Mouse (Mus musculus): ENCODE measurements around the gene Uba7.
A peak's percentile ranks its signal among the peaks of the same experiment; 100 is the strongest.

Gene Uba7

DNA sequence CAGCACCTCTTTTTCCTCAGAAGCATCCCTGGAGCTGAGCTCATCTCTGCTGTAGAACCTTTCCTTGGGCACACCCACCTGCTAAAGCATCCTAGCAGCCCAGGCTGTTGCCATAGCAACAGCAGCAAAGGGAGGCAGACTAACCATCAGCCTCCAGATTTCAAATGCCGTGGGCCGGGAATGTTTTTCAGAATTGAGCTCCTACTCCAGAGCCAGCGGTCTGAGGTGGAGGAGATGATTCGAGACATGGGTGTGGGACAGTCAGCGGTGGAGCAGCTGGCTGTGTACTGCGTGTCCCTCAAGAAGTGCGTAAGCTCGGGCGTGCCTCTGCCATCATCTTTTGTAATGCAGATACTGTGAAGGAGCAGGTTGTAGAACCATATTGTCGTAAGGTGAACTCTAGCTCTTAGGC lies 13.9 kb upstream of the Uba7 start:
- peak in 1 of 2 experiments; percentile 33 for DNase-seq (ENCODE audit: inconsistent age in 2 of 2, low spot score in 1 of 2)

DNA sequence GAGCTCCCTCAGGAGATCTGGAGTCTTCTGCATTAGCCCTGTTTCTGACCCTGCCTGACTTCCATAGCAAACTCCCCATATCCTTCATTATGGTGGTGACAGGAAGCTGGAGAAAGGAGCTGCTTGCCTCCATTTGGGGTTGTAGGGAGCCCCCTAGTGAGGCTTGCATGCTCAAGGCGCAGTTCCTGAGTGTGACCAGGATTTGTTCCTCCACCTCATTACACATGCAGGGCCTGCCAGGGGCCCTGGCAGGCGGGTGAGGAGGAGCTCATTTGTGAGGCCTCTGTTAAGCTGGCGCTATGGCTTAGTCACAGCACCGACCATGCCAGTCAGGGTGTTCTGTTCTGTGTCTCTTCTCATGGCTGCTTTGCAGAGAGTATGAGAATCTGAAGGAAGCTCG lies 13.4 kb upstream of the Uba7 start:
- DNase-seq (ENCODE audit: inconsistent age in 2 of 2, low spot score in 1 of 2): peak in 1 of 2 experiments; percentile 74

DNA sequence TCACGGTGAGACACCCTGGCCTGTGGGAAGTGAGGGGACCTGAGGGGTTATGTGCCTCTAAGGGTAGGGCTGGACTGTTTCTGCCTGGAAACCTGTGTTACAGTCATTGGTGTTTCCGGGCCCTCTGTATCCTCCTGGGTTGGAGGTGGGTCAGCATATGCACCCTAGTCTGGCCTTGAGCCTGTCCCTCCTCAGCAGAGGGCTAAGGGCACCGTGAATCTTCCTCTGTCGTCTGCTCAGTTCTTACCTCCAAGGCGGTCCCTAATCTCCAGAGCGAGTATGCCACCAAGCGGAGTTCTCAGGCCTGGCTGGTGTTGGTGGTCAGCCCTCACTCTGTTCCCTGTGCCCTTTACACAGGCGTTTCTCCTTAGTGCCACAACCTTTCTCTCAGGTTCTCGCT lies 12.4 kb upstream of the Uba7 start:
- peak in 1 of 2 experiments; percentile 40 for DNase-seq (ENCODE audit: inconsistent age in 2 of 2, low spot score in 1 of 2)

DNA sequence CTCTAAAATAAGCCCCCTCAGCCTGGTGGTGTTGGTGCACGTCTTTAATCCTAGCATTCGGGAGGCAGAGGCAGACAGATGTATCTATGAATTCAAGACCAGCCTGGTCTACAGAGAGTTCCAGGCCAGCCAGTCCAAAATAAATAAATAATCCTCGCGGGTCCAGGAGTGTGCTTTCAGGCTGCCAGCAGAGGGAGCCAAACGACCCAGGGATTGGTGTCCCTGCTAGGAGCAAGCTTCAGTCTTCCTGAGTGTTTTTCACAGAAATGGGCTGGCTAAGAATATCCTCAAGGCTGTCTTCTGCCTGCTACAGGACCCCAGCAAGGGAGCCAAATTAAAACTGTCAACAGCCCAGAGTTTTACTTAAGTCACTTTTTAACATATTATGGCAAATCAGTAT lies 11.6 kb upstream of the Uba7 start:
- DNase-seq (ENCODE audit: inconsistent age in 2 of 2, low spot score in 1 of 2): peak; percentile 84 to 94

DNA sequence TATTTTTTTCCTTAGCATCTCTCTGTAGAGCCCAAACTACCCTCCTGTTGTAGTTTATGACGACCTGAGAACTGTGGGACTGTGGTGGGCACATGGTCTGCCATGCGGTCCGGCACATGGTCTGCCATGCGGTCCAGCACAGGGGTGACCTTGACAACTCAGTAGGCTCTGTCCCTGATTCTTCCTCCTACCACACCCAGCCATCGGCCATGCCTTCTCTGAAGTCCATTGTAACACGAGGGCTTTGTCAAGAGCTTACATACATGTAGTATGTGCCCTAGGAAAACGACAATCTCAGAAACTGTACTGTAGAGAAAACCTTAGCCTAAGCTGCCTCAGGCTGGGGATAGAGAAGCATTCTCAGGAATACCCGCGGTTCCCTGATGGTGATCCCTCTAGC lies 10.6 kb upstream of the Uba7 start:
- peak in 1 of 2 experiments; percentile 25 for DNase-seq (ENCODE audit: inconsistent age in 2 of 2, low spot score in 1 of 2)

DNA sequence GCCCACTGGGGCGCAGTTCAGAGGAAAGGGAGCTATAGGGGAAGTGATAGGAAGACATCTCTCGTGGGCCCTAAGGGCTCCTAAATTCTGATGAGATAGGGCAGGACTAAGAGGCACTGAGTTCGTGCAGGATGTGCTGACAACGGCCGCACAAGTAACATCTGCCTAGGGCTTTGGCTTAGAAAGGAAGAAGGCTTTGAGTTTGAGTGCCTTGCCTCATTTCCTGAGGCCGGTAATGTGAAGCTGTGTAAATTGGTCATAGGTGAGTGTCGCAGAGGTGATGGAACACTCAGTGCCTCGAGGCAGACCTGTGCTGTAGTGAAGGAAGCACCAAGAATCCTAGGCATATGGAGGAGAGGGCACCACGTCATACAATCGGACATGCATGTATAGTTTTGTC lies 8.6 kb upstream of the Uba7 start:
- peak in 1 of 2 experiments; percentile 16 for DNase-seq (ENCODE audit: inconsistent age in 2 of 2, low spot score in 1 of 2)

DNA sequence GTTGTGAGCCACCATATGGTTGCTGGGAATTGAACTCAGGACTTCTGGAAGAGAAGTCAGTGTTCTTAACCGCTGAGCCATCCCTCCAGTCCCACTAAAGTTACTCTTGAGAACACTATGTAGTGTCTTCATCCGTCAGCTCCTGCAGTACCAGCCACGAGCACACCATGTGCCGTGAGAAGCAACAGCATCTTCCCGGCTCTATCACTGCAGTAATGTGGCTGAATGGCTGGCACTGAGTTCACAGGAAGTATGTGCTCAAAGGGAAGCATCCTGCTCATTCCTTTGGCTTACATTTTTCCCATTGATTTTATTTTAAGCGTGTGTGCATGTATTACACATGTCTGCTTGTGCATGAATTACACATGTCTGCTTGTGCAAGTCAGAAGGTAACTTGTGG lies 7.9 kb upstream of the Uba7 start:
- DNase-seq (ENCODE audit: inconsistent age in 2 of 2, low spot score in 1 of 2): peak in 1 of 2 experiments; percentile 23

DNA sequence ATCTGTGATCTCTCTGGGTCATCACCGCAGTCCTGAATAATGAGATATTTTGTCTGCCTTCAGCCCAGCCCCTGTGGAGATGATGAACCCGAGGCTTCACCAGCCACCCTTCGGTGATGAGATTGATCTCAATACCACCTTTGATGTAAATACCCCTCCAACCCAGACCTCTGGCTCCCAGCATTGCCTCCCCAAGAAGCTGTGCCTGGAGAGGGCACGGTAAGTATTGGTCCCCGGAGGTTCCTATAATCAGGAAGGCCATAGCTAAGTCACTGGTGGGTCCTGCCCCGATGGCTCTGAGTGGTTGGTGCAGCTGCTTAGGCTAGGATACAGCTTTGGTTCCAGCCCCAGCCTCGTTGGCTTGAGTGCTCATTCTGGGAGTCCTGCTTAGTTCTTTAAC lies 6.8 kb upstream of the Uba7 start:
- no peak for DNase-seq (ENCODE audit: inconsistent age in 2 of 2, low spot score in 1 of 2)

DNA sequence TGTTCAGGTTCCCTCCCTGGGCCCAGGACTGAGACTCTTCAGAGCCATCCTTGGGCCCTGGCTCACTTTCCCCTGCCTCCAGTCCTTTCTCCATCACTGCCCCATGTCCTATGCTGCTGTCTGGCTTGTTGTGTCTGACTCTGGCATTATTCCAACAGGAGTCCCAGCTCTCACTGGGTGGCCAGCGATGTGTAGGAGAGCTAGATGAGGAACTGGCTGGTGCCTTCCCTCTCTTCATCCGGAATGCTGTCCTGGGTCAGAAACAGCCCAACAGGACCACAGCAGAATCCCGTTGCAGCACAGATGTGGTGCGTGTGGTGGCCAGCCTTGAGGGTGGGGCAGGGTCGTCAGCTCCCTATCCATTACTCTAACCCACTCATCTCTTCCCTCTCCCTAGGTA lies 5.0 kb upstream of the Uba7 start:
- DNase-seq (ENCODE audit: inconsistent age in 2 of 2, low spot score in 1 of 2): peak in 1 of 2 experiments; percentile 18

DNA sequence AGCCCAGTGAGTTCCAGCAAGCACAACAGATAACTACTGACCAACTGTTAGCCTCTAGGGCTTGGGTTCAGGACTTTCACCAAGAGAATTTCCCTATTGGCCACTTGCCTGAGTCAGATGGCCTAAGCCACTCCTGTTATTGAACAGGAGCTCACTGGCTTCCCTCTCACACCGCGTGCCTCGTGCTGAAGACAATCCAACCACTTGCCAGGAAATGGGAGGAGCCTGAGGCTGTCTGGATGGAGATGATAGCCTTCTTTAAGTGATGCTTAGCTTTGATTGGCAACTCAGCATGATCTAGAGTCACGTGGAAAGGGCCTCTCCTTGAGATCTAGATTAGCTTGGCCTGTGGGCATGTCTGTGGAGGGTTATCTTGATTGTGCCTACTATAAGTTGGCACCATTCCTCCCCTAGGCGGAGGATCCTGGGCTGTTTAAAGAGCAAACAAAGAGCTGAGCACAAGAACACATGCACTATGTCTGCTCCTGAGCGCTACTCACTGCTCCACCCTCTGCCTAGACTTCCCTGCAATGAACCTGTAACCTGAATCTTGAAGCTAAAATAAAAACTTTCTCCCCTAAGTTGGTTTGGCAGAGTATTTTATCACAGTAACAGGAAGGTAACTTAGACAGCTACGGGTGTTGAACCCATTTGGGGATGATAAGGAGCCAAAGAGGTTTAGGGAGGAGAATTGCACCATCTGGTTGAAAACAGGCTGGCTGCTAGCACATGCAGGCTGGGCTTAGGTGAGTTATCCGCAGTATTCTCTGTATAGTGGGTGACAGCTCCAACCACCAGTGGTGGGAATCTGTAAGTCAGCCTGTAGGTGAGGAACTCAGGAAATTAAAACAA lies 3.4 kb upstream of the Uba7 start:
- peak in 1 of 2 experiments; percentile 22 for DNase-seq (ENCODE audit: inconsistent age in 2 of 2, low spot score in 1 of 2)

DNA sequence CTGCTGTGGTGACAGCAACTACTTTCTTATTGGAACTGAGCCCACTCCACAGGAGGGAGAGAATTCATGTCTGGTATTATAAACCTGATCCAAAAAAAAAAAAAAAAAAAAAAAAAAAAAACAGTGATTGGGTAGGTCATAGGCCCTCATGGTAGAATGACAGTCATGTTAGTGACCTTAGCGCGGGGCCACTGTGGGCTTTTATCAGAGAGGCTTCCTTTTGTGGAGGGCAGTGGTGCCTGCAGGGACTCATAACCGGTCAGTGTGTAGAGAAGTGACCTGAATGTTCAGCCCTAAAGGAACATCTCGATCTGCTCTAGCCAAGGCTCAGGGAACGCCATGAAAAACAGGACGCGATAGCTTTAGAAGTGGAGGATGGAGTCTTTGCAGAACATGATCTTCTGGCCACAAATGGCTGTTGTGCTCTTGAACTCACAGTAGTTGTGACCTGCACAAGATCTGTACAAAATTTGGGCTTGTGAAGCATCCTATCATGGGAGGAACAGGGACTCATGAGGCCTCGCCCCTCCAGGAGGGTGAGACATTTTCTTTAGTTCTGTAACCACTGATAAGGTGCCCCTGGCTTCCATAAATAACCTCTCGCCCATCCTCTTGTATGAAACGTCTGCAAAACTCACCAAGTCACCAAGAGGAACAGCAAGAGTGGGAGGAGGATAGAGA lies 674 bp upstream of the Uba7 start:
- DNase-seq (ENCODE audit: inconsistent age in 2 of 2, low spot score in 1 of 2): no peak

DNA sequence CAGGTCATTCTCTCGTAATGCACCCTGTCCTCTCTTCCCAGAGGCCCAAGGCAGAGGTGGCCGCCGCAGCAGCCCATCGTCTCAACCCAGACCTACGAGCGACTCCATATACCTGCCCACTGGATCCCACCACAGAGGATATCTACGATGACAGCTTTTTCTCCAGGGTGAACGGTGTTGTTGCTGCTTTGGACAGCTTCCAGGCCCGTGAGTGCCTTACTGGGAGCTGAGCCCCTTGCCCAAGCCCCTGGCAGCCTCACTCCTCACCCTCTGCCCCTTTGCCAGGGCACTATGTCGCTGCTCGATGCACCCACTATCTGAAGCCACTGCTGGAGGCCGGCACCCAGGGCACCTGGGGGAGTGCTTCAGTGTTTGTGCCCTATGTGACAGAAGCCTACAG lies 3.5 kb downstream of the Uba7 start:
- no peak for DNase-seq (ENCODE audit: inconsistent age in 2 of 2, low spot score in 1 of 2)

DNA sequence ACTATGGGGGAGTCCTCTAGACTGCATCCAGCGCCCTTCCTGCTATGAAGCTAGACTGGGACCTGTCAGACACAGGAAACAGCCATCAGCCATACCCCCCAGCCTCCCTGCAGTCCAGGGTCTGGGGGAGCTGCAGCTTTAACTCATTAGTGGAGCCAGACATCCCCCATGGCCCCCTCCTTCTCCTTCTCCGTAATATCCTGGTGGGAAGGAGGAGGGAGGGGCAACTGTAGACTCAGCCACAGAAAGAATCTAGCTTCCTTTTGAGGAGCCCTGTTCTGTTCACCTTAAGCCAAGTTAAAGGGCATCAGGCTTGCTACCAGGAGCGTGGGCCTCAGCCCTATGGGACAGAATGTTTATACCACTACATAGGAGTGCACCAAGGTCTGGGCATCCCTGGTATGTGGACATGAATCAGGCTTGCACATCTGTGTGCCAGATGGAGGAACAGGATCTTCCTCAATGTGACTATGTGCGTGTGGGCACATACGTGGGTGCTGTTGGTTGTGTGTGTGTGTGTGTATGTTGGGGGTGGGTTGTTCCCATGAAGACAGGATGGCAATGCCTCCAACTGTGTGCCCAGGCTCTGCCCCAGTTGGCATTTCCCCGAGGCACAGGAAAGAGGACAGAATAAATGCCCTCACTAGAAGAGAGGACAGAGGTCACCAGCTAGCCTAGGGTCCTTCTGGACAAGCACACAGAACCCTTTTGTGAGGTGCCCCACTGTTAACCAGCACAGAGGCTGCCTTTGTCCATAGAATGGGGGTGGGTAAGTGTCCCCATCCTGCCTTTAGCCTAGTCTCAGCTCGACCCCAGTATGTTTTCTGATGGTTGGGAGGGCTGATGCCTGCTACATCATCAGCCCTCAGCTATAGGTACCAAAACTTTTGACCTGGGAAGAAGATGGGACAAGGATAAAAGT lies 6.6 kb downstream of the Uba7 start:
- DNase-seq (ENCODE audit: inconsistent age in 2 of 2, low spot score in 1 of 2): no peak

DNA sequence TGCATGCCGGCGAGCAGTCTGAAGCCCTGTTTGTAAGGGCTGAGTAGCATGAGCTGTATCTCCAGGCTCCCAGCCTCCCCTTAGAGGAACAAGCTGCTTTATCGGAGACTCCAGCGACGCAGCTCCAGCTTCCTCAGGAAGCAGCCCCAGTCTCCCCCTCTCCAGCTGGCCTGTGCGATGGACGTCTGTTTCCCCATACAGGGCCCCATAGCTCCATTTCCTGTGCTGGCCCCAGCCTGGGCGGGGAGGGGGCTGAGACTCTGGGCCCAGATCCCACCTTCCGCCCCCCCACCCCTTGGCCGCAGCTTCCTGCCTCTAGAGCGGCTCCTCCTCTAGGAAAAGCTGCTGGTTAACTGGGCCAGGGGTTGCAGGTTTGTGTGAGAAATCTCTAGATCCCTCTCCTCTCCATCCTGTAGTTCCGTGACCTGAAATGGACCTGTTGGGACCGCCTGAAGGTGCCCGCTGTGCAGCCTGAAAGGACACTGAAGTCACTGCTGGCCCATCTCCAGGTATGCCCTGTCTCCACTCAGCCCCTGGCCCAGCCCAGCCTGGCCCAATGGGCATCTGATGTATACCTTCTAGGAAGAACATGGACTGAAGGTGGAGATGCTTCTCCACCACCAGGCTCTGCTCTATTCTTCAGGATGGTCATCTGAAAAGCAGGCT lies 7.5 kb downstream of the Uba7 start, which contains the start of gene Gm20661:
Gene Gm20661 (plus strand): TSS at position 378 of the 666 bp plus-strand sequence.
- DNase-seq (ENCODE audit: inconsistent age in 2 of 2, low spot score in 1 of 2): peak; percentile 68 to 75

DNA sequence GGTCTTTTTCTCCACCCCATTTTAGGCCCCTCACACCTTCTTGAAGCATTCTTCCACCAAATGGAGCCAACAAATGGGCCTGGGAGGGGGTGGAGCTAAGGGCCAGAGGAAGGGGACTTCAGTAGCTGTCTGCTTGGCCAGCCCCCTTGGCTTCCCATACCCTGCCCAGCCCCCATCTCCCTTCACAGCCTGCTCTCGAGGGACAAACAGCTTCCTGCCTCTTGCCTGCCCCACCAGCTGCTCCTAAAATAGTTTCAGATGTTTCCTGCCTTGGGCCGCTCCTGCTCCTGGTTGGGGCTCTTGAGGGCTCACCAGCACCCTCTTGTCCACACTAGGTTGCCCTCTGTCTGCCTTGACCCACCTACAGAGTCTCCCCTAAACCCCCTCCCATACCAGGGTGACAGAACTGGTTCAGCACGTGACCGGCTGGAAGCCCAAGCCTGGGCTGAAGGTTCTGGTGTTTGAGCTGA lies 8.2 kb downstream of the Uba7 start:
- peak; percentile 81 for DNase-seq (ENCODE audit: inconsistent age in 2 of 2, low spot score in 1 of 2)

DNA sequence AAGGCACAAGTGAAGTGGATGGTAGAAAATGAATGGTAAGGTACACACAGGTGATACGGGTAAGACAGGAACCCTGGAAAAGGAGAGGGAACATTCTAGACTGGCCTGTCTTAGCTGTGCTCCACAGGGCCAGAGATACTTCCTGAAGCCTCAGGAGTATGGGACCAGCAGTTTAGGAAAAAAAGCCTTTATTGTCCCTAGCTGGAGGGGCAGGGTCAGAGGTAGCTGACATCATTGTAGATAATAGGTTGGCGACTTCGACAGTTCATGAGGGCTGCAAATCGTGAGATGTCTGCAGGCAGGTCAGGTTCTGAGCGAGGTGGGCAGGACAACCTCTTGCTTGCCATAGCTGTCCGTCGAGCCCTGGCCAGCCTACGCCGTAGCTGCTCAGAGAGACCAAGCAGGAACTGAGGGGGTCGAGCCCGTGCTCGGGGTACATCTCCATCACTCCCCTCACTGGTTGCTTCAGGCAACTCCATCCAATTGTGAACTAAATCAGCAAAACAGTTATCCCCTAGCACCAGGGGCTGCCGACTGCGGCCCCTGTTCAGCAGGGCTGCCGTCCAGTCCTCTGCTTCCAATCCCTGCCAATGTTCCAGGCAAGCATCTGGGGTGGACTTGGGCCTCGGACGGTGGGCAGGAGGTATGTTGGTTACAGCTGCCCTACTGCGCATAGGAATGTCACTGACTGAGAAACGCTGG lies 8.9 kb downstream of the Uba7 start:
- DNase-seq (ENCODE audit: inconsistent age in 2 of 2, low spot score in 1 of 2): peak in 1 of 2 experiments; percentile 52

DNA sequence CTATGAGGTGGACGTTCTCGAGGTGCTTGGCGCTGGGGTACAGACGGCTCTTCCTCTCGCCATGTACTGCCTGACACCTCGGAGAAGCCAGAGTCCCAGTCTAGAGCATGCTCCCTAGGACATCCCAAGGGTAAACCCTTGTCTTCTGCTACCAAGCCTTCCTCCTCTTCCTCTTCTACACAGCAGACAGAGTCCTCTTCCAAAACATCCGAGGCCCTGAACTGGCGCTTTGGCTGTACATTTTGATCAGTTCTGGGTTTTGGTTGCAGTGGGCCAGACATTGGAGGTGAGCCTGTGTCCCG lies 9.4 kb downstream of the Uba7 start:
- no peak for DNase-seq (ENCODE audit: inconsistent age in 2 of 2, low spot score in 1 of 2)

DNA sequence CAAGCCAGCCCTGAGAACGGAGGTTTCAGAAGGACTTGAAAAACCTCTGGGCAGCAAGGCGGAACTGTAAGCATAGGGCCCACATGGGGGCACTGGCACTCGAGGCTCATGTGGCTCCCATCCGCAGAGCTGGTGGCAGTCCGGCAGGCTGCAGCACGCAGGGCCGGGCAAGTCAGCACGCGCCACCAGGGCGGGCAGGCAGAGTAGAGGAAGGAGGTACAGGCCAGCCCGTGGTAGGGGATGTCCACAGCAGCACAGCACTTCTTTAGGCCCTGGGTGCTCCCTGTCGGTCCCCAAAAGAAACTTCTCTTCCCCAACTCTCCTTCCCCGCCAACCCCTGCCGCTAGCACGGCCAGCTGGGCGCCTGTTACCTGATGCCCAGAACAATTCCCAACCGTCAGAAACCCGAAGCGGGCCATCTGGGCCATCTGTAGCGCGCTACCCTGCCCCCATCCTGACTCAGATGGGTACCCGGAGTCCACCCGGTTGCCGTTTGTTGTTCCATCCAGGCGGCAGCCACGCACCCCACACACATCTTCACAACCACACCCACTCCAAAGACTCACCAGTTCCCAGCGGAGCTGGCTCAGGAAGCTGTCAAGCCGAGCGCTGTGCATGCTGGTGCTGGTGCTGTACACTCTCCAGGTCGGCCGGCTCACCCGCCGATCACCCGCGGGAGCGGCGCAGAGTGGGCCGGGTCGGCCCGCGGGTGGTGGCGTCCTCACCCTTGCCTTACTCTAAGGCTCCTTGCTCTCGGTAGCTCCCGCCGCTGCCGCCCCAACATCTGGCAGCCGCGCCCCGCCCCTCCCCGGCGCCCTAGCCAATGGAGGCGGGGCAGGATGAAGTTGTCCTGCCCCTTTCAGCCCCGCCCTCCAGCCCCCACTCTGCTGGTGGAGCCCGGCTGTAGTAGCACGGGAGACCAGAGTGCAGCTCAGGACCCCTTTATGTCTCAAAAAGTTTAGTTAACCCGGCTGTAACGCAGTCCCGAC lies 10.1 kb downstream of the Uba7 start, which contains the start of gene Inka1:
Gene Inka1 (minus strand): TSS at position 749 of the 989 bp plus-strand sequence.
- DNase-seq (ENCODE audit: inconsistent age in 2 of 2, low spot score in 1 of 2): peak; percentile 92 to 96

DNA sequence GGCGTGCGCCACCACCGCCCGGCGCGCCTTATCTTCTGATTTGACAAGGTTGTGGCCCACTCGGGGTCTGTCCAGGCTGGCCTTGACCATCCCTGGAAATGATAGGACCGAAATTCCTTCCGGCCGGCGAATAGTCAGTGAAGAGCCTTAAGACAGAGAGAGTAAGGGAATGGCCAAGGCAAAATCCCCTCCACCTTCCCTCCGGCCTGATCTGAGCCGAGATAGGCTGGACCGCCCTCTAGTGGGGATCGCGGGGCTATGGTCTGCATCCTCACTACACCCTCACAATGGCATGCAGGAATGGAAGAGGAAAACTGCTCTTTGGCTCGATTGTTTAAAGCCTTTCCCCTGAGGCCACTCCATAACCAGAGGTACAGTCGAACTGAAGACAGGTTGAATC lies 11.1 kb downstream of the Uba7 start:
- DNase-seq (ENCODE audit: inconsistent age in 2 of 2, low spot score in 1 of 2): peak; percentile 88 to 95

All from adrenal gland, adult (tissue).